Mouse (Mus musculus): ENCODE results near the gene Ywhaq. TPM values are rescaled to one million over a fixed set of nuclear protein-coding genes. Genes with fewer than 3 reads are reported as not detected.
"Not testable (repeated sequence)": the region's sequence is repeated elsewhere in the genome, so short reads cannot be mapped to it uniquely, and the experiment has no call there.

Gene Ywhaq
- total and polyA plus RNA-seq, 3 experiments: 217 to 392 (median 234) TPM

GRCm38 (mm10) chr12:21402771-21403170 is 14.7 kb downstream of the Ywhaq start:
- Histone ChIP-seq H3K9me3 (replicated peaks; ENCODE audit: low read length) (no peaks in the 10 kb centered on the region), H3K79me2 (replicated peaks; ENCODE audit: control insufficient read depth, extremely low read depth, insufficient read depth, poor library complexity, severe bottlenecking) (peaks cover 77% of the 10 kb centered on the region), H3K36me3 (replicated peaks in 1 of 2; ENCODE audit: control insufficient read depth in 1 of 2, insufficient read depth in 1 of 2, low read length in 1 of 2) (peaks cover 26 to 54% of the 10 kb centered on the region in 2 experiments), H3K27ac (ENCODE audit: insufficient read depth, low read depth) (no peak overlapping the region), H3K4me1 (ENCODE audit: control insufficient read depth in 1 of 2, insufficient read depth in 2 of 2) (peaks cover 0 to 15% of the 10 kb centered on the region in 2 experiments; a peak in 3 of 4 replicates), H3K4me2 (ENCODE audit: insufficient read depth, low read depth, poor library complexity, severe bottlenecking) (no peak overlapping the region), H3K27me3 (replicated peaks) (no peaks in the 10 kb centered on the region), H3K4me3 (replicated peaks in 1 of 3; ENCODE audit: low read depth in 2 of 3, low read length in 2 of 3, poor library complexity in 1 of 3) (no peak overlapping the region), H3K9ac (ENCODE audit: insufficient read depth, low read depth) (no peak overlapping the region)
- in situ Hi-C loops (cut with MboI; ENCODE audit: low pct_ligation_motif_present, low pct_unique_long_range_greater_than_20kb, low sequenced_read_pairs) (no loop called here), dilution Hi-C loops (cut with MboI; ENCODE audit: extremely low pct_ligation_motif_present, extremely low pct_unique_long_range_greater_than_20kb, low sequenced_read_pairs) (no loop called here)
- peak; percentile 90 for TF ChIP-seq MAFK (IDR thresholded peaks at IDR 0.05; ENCODE audit: insufficient replicate concordance, low read length)
- TF ChIP-seq TBP (conservative IDR thresholded peaks at IDR 0.05; ENCODE audit: low read depth, low read length): no peak
- no peak for DNase-seq (ENCODE audit: extremely low read depth)

GRCm38 (mm10) chr12:21386201-21386600 is 31.2 kb downstream of the Ywhaq start:
- DNase-seq (ENCODE audit: extremely low read depth): no peak
- no peak for TF ChIP-seq JUN (IDR thresholded peaks at IDR 0.05; ENCODE audit: insufficient read depth, low read depth, low read length)
- Histone ChIP-seq H3K4me1 (ENCODE audit: control insufficient read depth in 1 of 2, insufficient read depth in 2 of 2) (no peaks in the 10 kb centered on the region), H3K27ac (ENCODE audit: insufficient read depth, low read depth) (no peak overlapping the region), H3K79me2 (replicated peaks; ENCODE audit: control insufficient read depth, extremely low read depth, insufficient read depth, poor library complexity, severe bottlenecking) (no peaks in the 10 kb centered on the region), H3K9me3 (replicated peaks; ENCODE audit: low read length) (no peaks in the 10 kb centered on the region), H3K36me3 (replicated peaks in 1 of 2; ENCODE audit: control insufficient read depth in 1 of 2, insufficient read depth in 1 of 2, low read length in 1 of 2) (peaks cover 15 to 33% of the 10 kb centered on the region in 2 experiments), H3K4me3 (replicated peaks in 1 of 3; ENCODE audit: low read depth in 2 of 3, low read length in 2 of 3, poor library complexity in 1 of 3) (no peak overlapping the region), H3K4me2 (ENCODE audit: insufficient read depth, low read depth, poor library complexity, severe bottlenecking) (no peak overlapping the region), H3K9ac (ENCODE audit: insufficient read depth, low read depth) (no peak overlapping the region), H3K27me3 (replicated peaks) (no peaks in the 10 kb centered on the region)
- in situ Hi-C loops (cut with MboI; ENCODE audit: low pct_ligation_motif_present, low pct_unique_long_range_greater_than_20kb, low sequenced_read_pairs) (no loop called here), dilution Hi-C loops (cut with MboI; ENCODE audit: extremely low pct_ligation_motif_present, extremely low pct_unique_long_range_greater_than_20kb, low sequenced_read_pairs) (no loop called here)

GRCm38 (mm10) chr12:21378765-21379346 is 38.6 kb downstream of the Ywhaq start:
- H3K4me1 ChIP-seq (ENCODE audit: control insufficient read depth in 1 of 2, insufficient read depth in 2 of 2): peaks cover 0 to 24% of the 10 kb centered on the region in 2 experiments; a peak in 2 of 4 replicates
- H3K79me2 ChIP-seq (replicated peaks; ENCODE audit: control insufficient read depth, extremely low read depth, insufficient read depth, poor library complexity, severe bottlenecking); H3K4me2 ChIP-seq (ENCODE audit: insufficient read depth, low read depth, poor library complexity, severe bottlenecking); DNase-seq (ENCODE audit: extremely low read depth); H3K9ac ChIP-seq (ENCODE audit: insufficient read depth, low read depth); dilution Hi-C loops (cut with MboI; ENCODE audit: extremely low pct_ligation_motif_present, extremely low pct_unique_long_range_greater_than_20kb, low sequenced_read_pairs); H3K27ac ChIP-seq (ENCODE audit: insufficient read depth, low read depth); H3K36me3 ChIP-seq (replicated peaks in 1 of 2; ENCODE audit: control insufficient read depth in 1 of 2, insufficient read depth in 1 of 2, low read length in 1 of 2); H3K4me3 ChIP-seq (replicated peaks in 1 of 3; ENCODE audit: low read depth in 2 of 3, low read length in 2 of 3, poor library complexity in 1 of 3); H3K9me3 ChIP-seq (replicated peaks; ENCODE audit: low read length); H3K27me3 ChIP-seq (replicated peaks): not testable (repeated sequence)
- in situ Hi-C loops (cut with MboI; ENCODE audit: low pct_ligation_motif_present, low pct_unique_long_range_greater_than_20kb, low sequenced_read_pairs): loop anchor here (5.0 kb wide), 1 partner anchor 38 kb away; the partner anchor contains the start of gene Ywhaq
